ENCODE assay signal across 17 mouse cellular contexts in genomic region chr2:4194324-4195014, GRCm38 (mm10).
A peak's percentile ranks its signal among the peaks of the same experiment; 100 is the strongest.
DNase-seq lines count a peak whose midpoint lies in the region; ATAC-seq and TF ChIP-seq lines count a peak whose summit lies in the region.
"Had no signal": no experiment of that assay in that cellular context is flagged by ENCODE, and none has a peak within 500 bp of the region (broad histone marks: within the 10 kb centered on the region; RNA-seq: fewer than 3 reads in every experiment).

No protein-coding gene starts in this region.

- no peak overlapping the region for H3K4me2 ChIP-seq in forebrain, postnatal 0 days (ENCODE audit: low read depth)
- no peak overlapping the region for H3K4me2 ChIP-seq in neural tube, embryonic 11.5 days (ENCODE audit: low read depth)
- H3K4me2 ChIP-seq in hindbrain, embryonic 16.5 days (ENCODE audit: low read length): no peak overlapping the region
- no peak overlapping the region for H3K4me2 ChIP-seq in neural tube, embryonic 15.5 days
- no peak overlapping the region for H3K4me2 ChIP-seq in intestine, embryonic 16.5 days (ENCODE audit: low read depth, low read length)
- H3K4me2 ChIP-seq: embryonic facial prominence, embryonic 12.5 days; heart, embryonic 15.5 days had no signal

- no peaks in the 10 kb centered on the region for H3K4me1 ChIP-seq in forebrain, postnatal 0 days (ENCODE audit: insufficient read depth)
- peaks cover 4% of the 10 kb centered on the region; the same call in 1 of the 2 replicates for H3K4me1 ChIP-seq in forebrain, embryonic 10.5 days
- H3K4me1 ChIP-seq in neural tube, embryonic 11.5 days (ENCODE audit: control insufficient read depth, insufficient read depth, low read length): 0 out of 2 replicates have a peak, but pooled peaks cover 3% of the 10 kb centered on the region
- H3K4me1 ChIP-seq in hindbrain, embryonic 16.5 days (ENCODE audit: control insufficient read depth, insufficient read depth, low read depth, low read length): peaks cover 2% of the 10 kb centered on the region; the same call in 1 of the 2 replicates
- H3K4me1 ChIP-seq in neural tube, embryonic 15.5 days: peaks cover 15% of the 10 kb centered on the region
- H3K4me1 ChIP-seq in intestine, embryonic 16.5 days (ENCODE audit: control insufficient read depth, insufficient read depth, low read length): no peaks in the 10 kb centered on the region
- H3K4me1 ChIP-seq: embryonic facial prominence, embryonic 12.5 days; heart, embryonic 15.5 days had no signal

- no peaks in the 10 kb centered on the region for H3K9me3 ChIP-seq in forebrain, postnatal 0 days (ENCODE audit: low read length)
- no peaks in the 10 kb centered on the region for H3K9me3 ChIP-seq in forebrain, embryonic 10.5 days
- H3K9me3 ChIP-seq in neural tube, embryonic 11.5 days (ENCODE audit: control insufficient read depth, low read length): no peaks in the 10 kb centered on the region
- no peaks in the 10 kb centered on the region for H3K9me3 ChIP-seq in hindbrain, embryonic 16.5 days (ENCODE audit: control insufficient read depth, low read length)
- no peaks in the 10 kb centered on the region for H3K9me3 ChIP-seq in neural tube, embryonic 15.5 days (replicated peaks)
- H3K9me3 ChIP-seq in intestine, embryonic 16.5 days (ENCODE audit: control insufficient read depth, low read length): no peaks in the 10 kb centered on the region
- H3K9me3 ChIP-seq: embryonic facial prominence, embryonic 12.5 days; heart, embryonic 15.5 days had no signal

- no peaks in the 10 kb centered on the region for H3K36me3 ChIP-seq in forebrain, postnatal 0 days (ENCODE audit: insufficient read depth)
- H3K36me3 ChIP-seq in forebrain, embryonic 10.5 days (replicated peaks): no peaks in the 10 kb centered on the region
- no peaks in the 10 kb centered on the region for H3K36me3 ChIP-seq in neural tube, embryonic 11.5 days (ENCODE audit: control insufficient read depth, insufficient read depth, low read length)
- H3K36me3 ChIP-seq in hindbrain, embryonic 16.5 days (ENCODE audit: control insufficient read depth, insufficient read depth, low read length): no peaks in the 10 kb centered on the region
- H3K36me3 ChIP-seq in neural tube, embryonic 15.5 days: no peaks in the 10 kb centered on the region
- H3K36me3 ChIP-seq in intestine, embryonic 16.5 days (ENCODE audit: control insufficient read depth, insufficient read depth, low read length): no peaks in the 10 kb centered on the region
- H3K36me3 ChIP-seq: embryonic facial prominence, embryonic 12.5 days; heart, embryonic 15.5 days had no signal

- no peaks in the 10 kb centered on the region for H3K27me3 ChIP-seq in forebrain, postnatal 0 days (ENCODE audit: insufficient read depth, low read length)
- H3K27me3 ChIP-seq in forebrain, embryonic 10.5 days (ENCODE audit: poor library complexity, severe bottlenecking): no peaks in the 10 kb centered on the region
- no peaks in the 10 kb centered on the region for H3K27me3 ChIP-seq in neural tube, embryonic 11.5 days (ENCODE audit: control insufficient read depth, insufficient read depth, low read length)
- H3K27me3 ChIP-seq in hindbrain, embryonic 16.5 days (replicated peaks; ENCODE audit: control insufficient read depth, insufficient read depth, low read length): no peaks in the 10 kb centered on the region
- H3K27me3 ChIP-seq in neural tube, embryonic 15.5 days (replicated peaks): no peaks in the 10 kb centered on the region
- no peaks in the 10 kb centered on the region for H3K27me3 ChIP-seq in intestine, embryonic 16.5 days (replicated peaks; ENCODE audit: control insufficient read depth, insufficient read depth, low read length)
- H3K27me3 ChIP-seq: embryonic facial prominence, embryonic 12.5 days; heart, embryonic 15.5 days had no signal

- ATAC-seq in forebrain, postnatal 0 days: no peak
- no peak; the same call in 1 of the 2 replicates for ATAC-seq in neural tube, embryonic 11.5 days (ENCODE audit: insufficient read depth, low FRiP score, low TSS enrichment)
- ATAC-seq in hindbrain, embryonic 16.5 days: peak; percentile 79
- ATAC-seq in neural tube, embryonic 15.5 days (ENCODE audit: low FRiP score): peak; percentile 59; the same call in 1 of the 2 replicates
- ATAC-seq in intestine, embryonic 16.5 days: no peak
- ATAC-seq: lung, postnatal 0 days had no signal

- TF ChIP-seq CTCF in forebrain, postnatal 0 days (IDR thresholded peaks at IDR 0.05; ENCODE audit: low read depth): no peak

- no peak overlapping the region for H3K4me3 ChIP-seq in forebrain, postnatal 0 days (ENCODE audit: low read depth, low read length)
- H3K4me3 ChIP-seq in forebrain, embryonic 10.5 days: no peak overlapping the region
- no peak overlapping the region for H3K4me3 ChIP-seq in neural tube, embryonic 11.5 days (ENCODE audit: low read depth, low read length)
- no peak overlapping the region for H3K4me3 ChIP-seq in hindbrain, embryonic 16.5 days (ENCODE audit: low read length)
- H3K4me3 ChIP-seq in neural tube, embryonic 15.5 days (replicated peaks): no peak overlapping the region
- H3K4me3 ChIP-seq in intestine, embryonic 16.5 days (ENCODE audit: low read length): no peak overlapping the region
- H3K4me3 ChIP-seq: embryonic facial prominence, embryonic 12.5 days; heart, embryonic 15.5 days had no signal

- no peak overlapping the region for H3K27ac ChIP-seq in forebrain, postnatal 0 days (ENCODE audit: low read depth, low read length)
- H3K27ac ChIP-seq in forebrain, embryonic 10.5 days: no peak overlapping the region
- no peak overlapping the region for H3K27ac ChIP-seq in neural tube, embryonic 11.5 days (ENCODE audit: low read depth, low read length)
- no peak overlapping the region for H3K27ac ChIP-seq in hindbrain, embryonic 16.5 days (ENCODE audit: low read depth, low read length)
- no peak overlapping the region for H3K27ac ChIP-seq in neural tube, embryonic 15.5 days (replicated peaks)
- no peak overlapping the region for H3K27ac ChIP-seq in intestine, embryonic 16.5 days (ENCODE audit: low read length)
- H3K27ac ChIP-seq: embryonic facial prominence, embryonic 12.5 days; heart, embryonic 15.5 days had no signal

- 49% methylated on average over 9 of the region's 9 CpGs for WGBS in forebrain, postnatal 0 days
- 91% methylated on average over 9 of the region's 9 CpGs for WGBS in forebrain, embryonic 10.5 days
- 65% methylated on average over 9 of the region's 9 CpGs for WGBS in neural tube, embryonic 11.5 days
- 39% methylated on average over 9 of the region's 9 CpGs for WGBS in hindbrain, embryonic 16.5 days
- 40% methylated on average over 9 of the region's 9 CpGs for WGBS in neural tube, embryonic 15.5 days
- 61% methylated on average over 9 of the region's 9 CpGs for WGBS in intestine, embryonic 16.5 days

- peak; percentile 31 for DNase-seq in forebrain, postnatal 0 days
- DNase-seq in forebrain, embryonic 10.5 days (ENCODE audit: extremely low spot score, low spot score): no peak
- DNase-seq in neural tube, embryonic 11.5 days (ENCODE audit: low spot score): peak; percentile 35
- DNase-seq in neural tube, embryonic 10.5 days (ENCODE audit: extremely low spot score, low spot score): no peak
- DNase-seq in lung, postnatal 36 days: no peak
- DNase-seq: cerebellum, adult 8-10 months; heart, adult 18-20 months; kidney, adult 11 months; left cerebral cortex, postnatal 4 days; liver; thymus, postnatal 25 days had no signal

- H3K9ac ChIP-seq in forebrain, postnatal 0 days: no peak overlapping the region
- no peak overlapping the region for H3K9ac ChIP-seq in neural tube, embryonic 11.5 days (ENCODE audit: low read length)
- H3K9ac ChIP-seq in hindbrain, embryonic 16.5 days (ENCODE audit: low read depth, low read length): no peak overlapping the region
- no peak overlapping the region for H3K9ac ChIP-seq in neural tube, embryonic 15.5 days (replicated peaks)
- H3K9ac ChIP-seq in intestine, embryonic 16.5 days (ENCODE audit: low read depth, low read length): no peak overlapping the region
- H3K9ac ChIP-seq: embryonic facial prominence, embryonic 12.5 days; heart, embryonic 15.5 days had no signal

Comparison
In these comparisons a context has a peak if more than half of its experiments do, and no peak if none do; other contexts are left out.
1. ATAC-seq: peak in hindbrain, embryonic 16.5 days (single experiment) and neural tube, embryonic 15.5 days (single experiment); none in forebrain, postnatal 0 days (single experiment), neural tube, embryonic 11.5 days (single experiment) and intestine, embryonic 16.5 days (single experiment).
2. DNase-seq: peak in forebrain, postnatal 0 days (single experiment) and neural tube, embryonic 11.5 days (single experiment); none in forebrain, embryonic 10.5 days (single experiment), neural tube, embryonic 10.5 days (single experiment) and lung, postnatal 36 days (single experiment).